Mouse (Mus musculus): ENCODE measurements around the gene Hs3st6. TPM values are rescaled to one million over a fixed set of nuclear protein-coding genes. Genes with fewer than 3 reads are reported as not detected.

The Hs3st6 gene
- polyA plus RNA-seq, 1 experiment from 2014 or later = 1.2 TPM

- peaks cover 24% of the 10 kb centered on the region for H3K4me1 ChIP-seq (replicated peaks; ENCODE audit: control insufficient read depth, insufficient read depth, low read length)
- H3K27me3 ChIP-seq (ENCODE audit: control insufficient read depth, insufficient read depth, low read depth, low read length) = no peaks in the 10 kb centered on the region
- no peaks in the 10 kb centered on the region for H3K9me3 ChIP-seq (ENCODE audit: control insufficient read depth, low read length)
- no peak overlapping the region for H3K27ac ChIP-seq (ENCODE audit: low read length)
- ATAC-seq (ENCODE audit: low read depth) = no peak
- no peak overlapping the region for H3K4me3 ChIP-seq (ENCODE audit: low read length)
- H3K4me2 ChIP-seq (ENCODE audit: low read depth, low read length) = no peak overlapping the region
- H3K36me3 ChIP-seq (ENCODE audit: control insufficient read depth, insufficient read depth, low read length) = peaks cover 12% of the 10 kb centered on the region
- 73% methylated on average over 3 of the region's 3 CpGs for WGBS
- H3K9ac ChIP-seq (ENCODE audit: low read length) = no peak overlapping the region
Observed at GRCm38 (mm10) chr17:24725637-24726390, 27.0 kb upstream of the Hs3st6 start.

- H3K27me3 ChIP-seq (ENCODE audit: control insufficient read depth, insufficient read depth, low read depth, low read length) = no peaks in the 10 kb centered on the region
- peaks cover 9% of the 10 kb centered on the region for H3K4me1 ChIP-seq (replicated peaks; ENCODE audit: control insufficient read depth, insufficient read depth, low read length)
- no peak within 1 kb of the TSS for H3K4me2 ChIP-seq (ENCODE audit: low read depth, low read length)
- H3K9ac ChIP-seq (ENCODE audit: low read length) = no peak within 1 kb of the TSS
- no peak within 1 kb of the TSS for H3K4me3 ChIP-seq (ENCODE audit: low read length)
- H3K36me3 ChIP-seq (ENCODE audit: control insufficient read depth, insufficient read depth, low read length) = no peaks in the 10 kb centered on the region; the same call in 1 of the 2 replicates
- ATAC-seq (ENCODE audit: low read depth) = no peak
- WGBS = 71% methylated on average over 2 of the region's 2 CpGs
- no peak within 1 kb of the TSS for H3K27ac ChIP-seq (ENCODE audit: low read length)
- no peaks in the 10 kb centered on the region for H3K9me3 ChIP-seq (ENCODE audit: control insufficient read depth, low read length)
Observed at GRCm38 (mm10) chr17:24727618-24728017, 25.2 kb upstream of the Hs3st6 start, which contains the start of gene Rpl3l. TSS of gene Rpl3l (plus strand) at chr17:24727820.

- no peaks in the 10 kb centered on the region for H3K27me3 ChIP-seq (ENCODE audit: control insufficient read depth, insufficient read depth, low read depth, low read length)
- no peak for ATAC-seq (ENCODE audit: low read depth)
- no peak overlapping the region for H3K27ac ChIP-seq (ENCODE audit: low read length)
- 60% methylated on average over 17 of the region's 17 CpGs for WGBS
- H3K4me2 ChIP-seq (ENCODE audit: low read depth, low read length) = no peak overlapping the region
- H3K36me3 ChIP-seq (ENCODE audit: control insufficient read depth, insufficient read depth, low read length) = no peaks in the 10 kb centered on the region
- no peak overlapping the region for H3K4me3 ChIP-seq (ENCODE audit: low read length)
- no peak overlapping the region for H3K9ac ChIP-seq (ENCODE audit: low read length)
- peaks cover 5% of the 10 kb centered on the region for H3K4me1 ChIP-seq (replicated peaks; ENCODE audit: control insufficient read depth, insufficient read depth, low read length)
- no peaks in the 10 kb centered on the region for H3K9me3 ChIP-seq (ENCODE audit: control insufficient read depth, low read length)
Observed at GRCm38 (mm10) chr17:24728184-24728583, 24.6 kb upstream of the Hs3st6 start.

- no peak overlapping the region for H3K9ac ChIP-seq (ENCODE audit: low read length)
- H3K9me3 ChIP-seq (ENCODE audit: control insufficient read depth, low read length) = no peaks in the 10 kb centered on the region
- H3K27ac ChIP-seq (ENCODE audit: low read length) = no peak overlapping the region
- H3K4me3 ChIP-seq (ENCODE audit: low read length) = no peak overlapping the region
- no peaks in the 10 kb centered on the region for H3K36me3 ChIP-seq (ENCODE audit: control insufficient read depth, insufficient read depth, low read length)
- 42% methylated on average over 6 of the region's 6 CpGs for WGBS
- no peak overlapping the region for H3K4me2 ChIP-seq (ENCODE audit: low read depth, low read length)
- no peak for ATAC-seq (ENCODE audit: low read depth)
- H3K27me3 ChIP-seq (ENCODE audit: control insufficient read depth, insufficient read depth, low read depth, low read length) = no peaks in the 10 kb centered on the region
- 0 out of 2 replicates have a peak, but pooled peaks cover 2% of the 10 kb centered on the region for H3K4me1 ChIP-seq (replicated peaks; ENCODE audit: control insufficient read depth, insufficient read depth, low read length)
Observed at GRCm38 (mm10) chr17:24729067-24729466, 23.7 kb upstream of the Hs3st6 start.

- Histone ChIP-seq H3K4me3 (ENCODE audit: low read length) (no peak overlapping the region), H3K4me2 (ENCODE audit: low read depth, low read length) (no peak overlapping the region), H3K9ac (ENCODE audit: low read length) (no peak overlapping the region), H3K4me1 (replicated peaks; ENCODE audit: control insufficient read depth, insufficient read depth, low read length) (peaks cover under 1% of the 10 kb centered on the region), H3K9me3 (ENCODE audit: control insufficient read depth, low read length) (no peaks in the 10 kb centered on the region), H3K36me3 (ENCODE audit: control insufficient read depth, insufficient read depth, low read length) (no peaks in the 10 kb centered on the region), H3K27ac (ENCODE audit: low read length) (no peak overlapping the region), H3K27me3 (ENCODE audit: control insufficient read depth, insufficient read depth, low read depth, low read length) (no peaks in the 10 kb centered on the region)
- ATAC-seq (ENCODE audit: low read depth) = no peak
- WGBS = 75% methylated on average over 14 of the region's 14 CpGs
Observed at GRCm38 (mm10) chr17:24730787-24731186, 22.0 kb upstream of the Hs3st6 start.

- no peak overlapping the region; the same call in 1 of the 2 replicates for H3K9ac ChIP-seq (ENCODE audit: low read length)
- ATAC-seq (ENCODE audit: low read depth) = no peak
- no peaks in the 10 kb centered on the region for H3K9me3 ChIP-seq (ENCODE audit: control insufficient read depth, low read length)
- H3K4me2 ChIP-seq (ENCODE audit: low read depth, low read length) = no peak overlapping the region
- H3K4me1 ChIP-seq (replicated peaks; ENCODE audit: control insufficient read depth, insufficient read depth, low read length) = peaks cover 8% of the 10 kb centered on the region
- no peaks in the 10 kb centered on the region for H3K27me3 ChIP-seq (ENCODE audit: control insufficient read depth, insufficient read depth, low read depth, low read length)
- no peak overlapping the region for H3K27ac ChIP-seq (ENCODE audit: low read length)
- H3K4me3 ChIP-seq (ENCODE audit: low read length) = no peak overlapping the region
- H3K36me3 ChIP-seq (ENCODE audit: control insufficient read depth, insufficient read depth, low read length) = no peaks in the 10 kb centered on the region
- WGBS = 78% methylated on average over 12 of the region's 12 CpGs
Observed at GRCm38 (mm10) chr17:24732233-24732935, 20.4 kb upstream of the Hs3st6 start.

GRCm38 (mm10) chr17:24733434-24734050 is 19.2 kb upstream of the Hs3st6 start:
- WGBS = 85% methylated on average over 21 of the region's 21 CpGs

GRCm38 (mm10) chr17:24734513-24734912 is 18.3 kb upstream of the Hs3st6 start:
- peaks cover 11% of the 10 kb centered on the region for H3K4me1 ChIP-seq (replicated peaks; ENCODE audit: control insufficient read depth, insufficient read depth, low read length)
- no peaks in the 10 kb centered on the region for H3K36me3 ChIP-seq (ENCODE audit: control insufficient read depth, insufficient read depth, low read length)
- H3K27me3 ChIP-seq (ENCODE audit: control insufficient read depth, insufficient read depth, low read depth, low read length) = no peaks in the 10 kb centered on the region
- H3K4me2 ChIP-seq (ENCODE audit: low read depth, low read length) = no peak overlapping the region
- no peak overlapping the region for H3K4me3 ChIP-seq (ENCODE audit: low read length)
- ATAC-seq (ENCODE audit: low read depth) = no peak
- WGBS = 79% methylated on average over 1 of the region's 1 CpGs
- H3K9ac ChIP-seq (ENCODE audit: low read length) = no peak overlapping the region
- H3K27ac ChIP-seq (ENCODE audit: low read length) = no peak overlapping the region
- H3K9me3 ChIP-seq (ENCODE audit: control insufficient read depth, low read length) = no peaks in the 10 kb centered on the region

More at GRCm38 (mm10) chr17:24733434-24734050, 19.2 kb upstream of the Hs3st6 start:
- no peak for ATAC-seq (ENCODE audit: low read depth)
- 0 out of 2 replicates have a peak overlapping the region, but pooled peaks have one; percentile 23 for H3K9ac ChIP-seq (ENCODE audit: low read length)
- no peak overlapping the region for H3K27ac ChIP-seq (ENCODE audit: low read length)
- H3K4me1 ChIP-seq (replicated peaks; ENCODE audit: control insufficient read depth, insufficient read depth, low read length) = peaks cover 11% of the 10 kb centered on the region
- H3K4me2 ChIP-seq (ENCODE audit: low read depth, low read length) = no peak overlapping the region
- no peak overlapping the region for H3K4me3 ChIP-seq (ENCODE audit: low read length)
- no peaks in the 10 kb centered on the region for H3K27me3 ChIP-seq (ENCODE audit: control insufficient read depth, insufficient read depth, low read depth, low read length)
- H3K36me3 ChIP-seq (ENCODE audit: control insufficient read depth, insufficient read depth, low read length) = no peaks in the 10 kb centered on the region
- H3K9me3 ChIP-seq (ENCODE audit: control insufficient read depth, low read length) = no peaks in the 10 kb centered on the region

GRCm38 (mm10) chr17:24735446-24735845 is 17.3 kb upstream of the Hs3st6 start:
- peaks cover 11% of the 10 kb centered on the region for H3K4me1 ChIP-seq (replicated peaks; ENCODE audit: control insufficient read depth, insufficient read depth, low read length)
- H3K27me3 ChIP-seq (ENCODE audit: control insufficient read depth, insufficient read depth, low read depth, low read length) = no peaks in the 10 kb centered on the region
- H3K9me3 ChIP-seq (ENCODE audit: control insufficient read depth, low read length) = no peaks in the 10 kb centered on the region
- ATAC-seq (ENCODE audit: low read depth) = no peak
- H3K4me3 ChIP-seq (ENCODE audit: low read length) = no peak overlapping the region
- no peak overlapping the region; the same call in 1 of the 2 replicates for H3K27ac ChIP-seq (ENCODE audit: low read length)
- no peak overlapping the region for H3K9ac ChIP-seq (ENCODE audit: low read length)
- no peak overlapping the region for H3K4me2 ChIP-seq (ENCODE audit: low read depth, low read length)
- H3K36me3 ChIP-seq (ENCODE audit: control insufficient read depth, insufficient read depth, low read length) = peaks cover 4% of the 10 kb centered on the region
- 81% methylated on average over 7 of the region's 7 CpGs for WGBS
